Mouse (Mus musculus): ENCODE results near the gene Shc4. TPM values are rescaled to one million over a fixed set of nuclear protein-coding genes. Genes with fewer than 3 reads are reported as not detected.

Gene Shc4
- polyA plus RNA-seq, 2 experiments from 2014 or later = 0.17 to 0.50 TPM

DNA sequence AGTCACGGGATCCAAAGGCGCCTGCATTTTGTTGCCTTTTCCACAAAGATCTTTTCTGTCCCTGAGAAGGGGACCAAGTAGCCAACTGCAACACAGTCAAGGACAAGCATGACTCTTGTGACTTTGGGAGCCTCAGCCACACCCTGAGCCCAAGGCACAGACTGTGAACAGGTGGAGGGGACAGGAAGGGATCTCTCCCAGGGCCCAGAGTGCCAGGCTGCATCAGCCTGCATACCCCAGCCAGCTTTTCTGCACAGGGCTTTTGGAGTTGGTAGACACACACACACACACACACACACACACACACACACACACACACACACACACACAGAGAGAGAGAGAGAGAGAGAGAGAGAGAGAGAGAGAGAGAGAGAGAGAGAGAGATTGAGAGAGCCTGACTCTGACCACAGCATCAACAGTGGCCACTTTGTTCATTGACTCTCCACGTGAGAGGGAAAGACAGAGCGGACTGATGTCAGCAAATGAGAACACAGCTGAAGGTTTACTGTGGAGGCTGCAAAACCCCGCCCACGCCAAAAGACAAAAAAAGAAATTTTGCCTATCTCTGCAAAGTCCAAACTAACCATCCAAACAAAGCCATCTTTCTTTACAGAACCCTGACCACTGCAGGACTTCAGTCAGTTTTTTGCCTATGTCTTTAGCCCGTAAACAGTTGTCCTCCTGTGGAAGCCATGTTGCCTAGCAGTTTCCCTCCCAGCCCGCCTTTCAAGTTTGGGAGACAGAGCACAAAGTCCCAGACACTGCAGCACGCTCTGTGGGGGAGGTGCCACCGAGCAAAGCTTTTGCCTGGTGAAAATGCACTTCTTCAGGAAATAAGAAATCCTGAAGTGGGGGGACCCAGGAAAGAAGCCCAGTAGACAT lies 39.1 kb downstream of the Shc4 start:
- no peak for ATAC-seq

DNA sequence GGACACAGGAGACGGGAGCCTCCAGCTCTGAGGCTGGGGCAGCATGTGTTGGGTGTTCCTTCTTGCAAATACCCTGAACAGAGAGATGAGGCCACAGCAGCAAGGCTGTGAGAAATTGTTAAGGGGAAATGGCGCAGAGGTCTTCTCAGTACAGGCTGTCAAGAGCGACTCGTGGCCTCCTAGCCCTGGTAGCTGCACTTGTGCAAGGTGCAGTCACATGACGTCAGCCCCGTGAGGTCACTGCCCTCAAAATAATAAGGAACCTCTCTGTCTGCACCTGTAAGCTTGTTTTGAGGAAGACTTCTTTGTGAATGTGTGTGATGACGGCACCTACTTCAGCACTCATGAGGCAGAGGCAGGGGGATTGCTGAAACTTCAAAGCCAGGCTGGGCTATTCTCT lies 40.1 kb downstream of the Shc4 start:
- ATAC-seq = no peak

DNA sequence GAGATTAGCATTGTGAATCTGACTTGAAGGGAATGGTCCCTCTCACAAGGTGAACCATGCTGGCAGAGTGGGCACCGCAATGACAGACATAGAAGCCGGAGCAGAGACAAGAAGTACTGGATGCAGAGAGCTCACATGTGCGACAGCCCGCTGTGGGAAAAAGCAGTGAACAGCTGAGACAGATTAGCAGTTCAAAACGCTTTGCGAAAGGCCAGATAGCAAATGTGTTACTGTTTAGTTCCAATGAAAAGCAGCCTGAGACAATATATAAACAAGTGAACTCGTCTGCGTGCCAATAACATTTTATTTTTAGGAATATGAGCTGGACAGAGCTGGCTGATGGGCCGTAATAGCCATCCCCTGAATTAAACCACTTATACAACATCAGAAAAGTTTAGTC lies 42.1 kb downstream of the Shc4 start:
- no peak for ATAC-seq

DNA sequence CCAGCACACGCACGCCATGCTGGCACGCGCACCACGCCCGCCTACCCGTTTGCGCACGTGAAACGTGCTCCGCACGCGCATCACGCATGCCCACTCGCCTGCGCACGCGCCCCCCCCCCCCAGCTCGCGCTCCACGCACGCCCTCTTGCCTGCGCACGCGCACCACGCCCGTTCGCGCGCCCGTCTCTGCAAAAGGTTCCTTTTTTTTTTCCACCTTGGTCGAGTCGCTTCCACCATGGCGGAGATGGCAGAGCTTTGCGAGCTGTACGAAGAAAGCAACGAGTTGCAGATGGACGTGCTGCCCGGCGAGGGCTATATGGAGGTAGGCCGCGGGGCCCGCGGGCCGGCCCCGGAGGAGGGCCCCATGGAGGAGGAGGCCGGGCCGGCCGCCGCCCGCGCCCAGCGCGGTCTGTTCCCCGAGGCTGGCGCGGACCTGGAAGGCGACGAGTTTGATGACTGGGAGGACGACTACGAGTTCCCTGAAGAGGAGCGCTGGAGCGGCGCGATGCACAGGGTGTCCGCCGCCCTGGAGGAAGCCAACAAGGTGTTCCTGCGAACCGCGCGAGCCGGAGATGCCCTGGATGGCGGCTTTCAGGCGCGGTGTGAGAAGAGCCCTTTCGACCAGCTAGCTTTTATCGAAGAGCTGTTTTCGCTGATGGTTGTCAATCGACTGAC lies 50.9 kb downstream of the Shc4 start, which contains the start of gene Eid1:
Gene Eid1 (plus strand): TSS at position 139 of the 675 bp plus-strand sequence.
- ATAC-seq = peak; percentile 77

DNA sequence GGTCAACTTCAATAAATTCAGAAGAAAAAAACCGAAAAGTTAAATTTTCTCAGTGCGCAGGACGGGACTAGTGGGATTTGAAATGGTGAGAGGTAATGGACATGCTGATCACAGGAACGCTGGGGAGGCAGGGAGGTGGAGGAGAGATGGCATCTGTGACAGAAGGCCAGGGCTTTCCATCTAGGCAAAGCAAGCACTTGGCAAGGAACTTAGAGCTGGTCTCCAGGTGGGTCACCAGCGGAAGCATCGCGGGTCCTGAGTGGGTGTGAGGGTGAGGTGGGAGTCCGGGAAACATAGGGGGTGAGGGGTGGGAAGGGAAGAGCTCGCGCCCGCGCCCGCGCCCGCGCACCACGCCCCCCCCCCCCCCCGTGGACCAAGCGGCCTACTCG lies 51.4 kb downstream of the Shc4 start:
- no peak for ATAC-seq

DNA sequence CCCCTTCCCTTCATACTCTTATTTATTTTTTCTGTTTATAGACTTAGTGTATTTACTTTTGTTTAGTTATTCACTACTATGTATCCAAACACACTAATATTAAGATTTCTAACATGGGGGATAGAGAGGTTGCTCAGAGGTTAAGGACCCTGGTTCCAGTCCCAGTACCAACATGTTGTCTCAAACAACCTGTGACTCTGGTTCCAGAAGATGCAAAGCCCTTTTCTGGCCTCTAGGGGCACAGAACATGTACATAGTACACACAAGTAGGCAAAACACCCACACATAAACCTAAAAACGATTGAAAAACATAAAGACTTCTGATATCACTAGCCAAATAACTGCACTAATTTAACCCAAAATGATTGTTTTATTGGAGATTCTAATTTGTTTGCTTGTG lies 53.1 kb downstream of the Shc4 start:
- peak; percentile 32 for ATAC-seq

DNA sequence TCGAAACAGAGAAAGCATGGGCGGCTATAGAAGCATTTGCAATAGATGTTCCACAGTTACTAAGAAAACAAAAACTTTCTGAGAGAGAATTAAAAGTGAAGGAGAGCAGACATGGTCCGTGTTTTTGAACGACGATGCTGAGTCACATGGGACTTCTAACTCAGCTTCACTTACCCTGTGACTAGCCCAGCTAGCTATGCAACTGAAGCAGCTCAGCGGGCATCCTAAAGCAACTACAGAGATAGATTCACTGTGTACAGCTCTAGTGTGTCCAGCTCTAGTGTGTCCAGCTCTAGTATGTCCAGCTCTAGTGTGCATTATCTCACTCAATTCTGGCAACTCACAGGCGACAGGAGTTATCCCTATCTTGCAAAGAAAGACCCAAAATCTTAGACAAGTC lies 56.2 kb downstream of the Shc4 start:
- ATAC-seq = no peak

DNA sequence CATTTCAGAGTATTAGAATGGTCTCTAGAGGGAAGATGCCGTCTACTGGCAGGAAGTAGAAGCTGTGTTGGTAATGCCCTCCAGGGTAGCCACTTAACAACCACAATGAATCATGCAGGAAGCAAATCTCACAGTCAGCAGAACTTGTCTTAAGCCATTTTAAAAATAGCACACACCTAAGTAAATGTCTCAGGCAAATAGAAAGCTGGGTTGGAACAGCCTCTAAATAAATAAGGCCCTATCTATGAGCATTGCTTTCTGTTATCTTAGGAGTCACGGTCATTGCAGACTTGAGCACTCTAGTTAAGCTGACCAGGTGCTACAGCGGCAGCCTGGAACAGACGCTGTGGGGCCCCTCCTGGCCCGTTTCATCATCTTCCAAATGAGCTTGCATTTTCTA lies 56.8 kb downstream of the Shc4 start:
- peak; percentile 95 for ATAC-seq

DNA sequence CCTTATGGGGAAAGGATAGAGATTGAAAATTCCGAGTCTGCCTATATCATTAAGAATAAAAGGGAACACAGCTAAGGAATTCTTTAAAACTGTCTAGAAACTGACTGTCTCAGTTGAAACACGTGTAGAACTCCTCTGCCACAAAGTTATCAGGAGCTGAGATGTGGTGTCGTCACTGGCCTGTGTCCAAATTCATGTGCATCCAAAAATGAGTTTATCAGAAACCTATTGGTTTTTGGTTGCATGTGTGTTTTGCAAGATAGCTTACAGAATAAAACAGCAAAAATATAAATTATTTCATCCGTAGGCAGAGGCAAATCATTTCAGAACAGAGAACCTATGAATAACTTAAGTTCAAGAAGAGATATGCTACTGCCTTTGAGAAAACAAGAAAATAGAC lies 57.3 kb downstream of the Shc4 start:
- no peak for ATAC-seq

DNA sequence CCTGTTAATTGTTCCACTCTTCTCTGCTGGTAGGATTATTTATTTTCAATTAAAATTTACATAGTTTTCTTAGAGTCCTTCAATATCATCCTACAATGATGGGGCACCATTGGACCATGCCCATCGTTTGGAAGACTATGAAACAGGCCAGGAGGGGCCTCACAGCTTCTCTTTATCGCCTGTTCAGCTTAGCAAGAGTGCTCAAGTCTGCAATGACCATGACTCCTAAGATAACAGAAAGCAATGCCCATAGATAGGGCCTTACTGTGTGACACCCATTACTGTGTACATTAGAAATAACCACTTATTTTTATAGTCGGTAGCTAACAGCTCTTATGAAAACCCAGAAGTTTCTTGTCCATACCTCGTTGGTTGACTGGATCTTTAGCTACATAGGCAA lies 58.0 kb downstream of the Shc4 start:
- ATAC-seq = no peak

DNA sequence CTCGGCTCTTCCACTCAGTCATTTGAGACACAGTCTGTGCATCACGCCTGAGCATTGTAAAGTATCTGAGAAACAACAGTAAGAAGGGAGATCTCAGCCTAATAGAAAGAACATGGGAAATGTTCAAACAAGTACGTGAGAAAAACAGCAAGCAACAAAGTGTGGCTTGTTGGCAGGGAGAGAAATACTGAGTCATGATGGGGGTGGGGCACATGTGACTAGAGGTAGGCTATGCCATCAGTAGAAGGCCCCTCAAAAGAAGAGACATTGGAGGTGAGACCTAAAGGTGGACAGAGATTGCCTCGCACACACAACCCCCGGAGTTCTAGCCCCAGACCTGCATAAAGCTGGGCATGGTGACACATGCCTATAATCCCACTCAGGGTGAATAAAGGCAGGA lies 58.7 kb downstream of the Shc4 start:
- no peak for ATAC-seq

DNA sequence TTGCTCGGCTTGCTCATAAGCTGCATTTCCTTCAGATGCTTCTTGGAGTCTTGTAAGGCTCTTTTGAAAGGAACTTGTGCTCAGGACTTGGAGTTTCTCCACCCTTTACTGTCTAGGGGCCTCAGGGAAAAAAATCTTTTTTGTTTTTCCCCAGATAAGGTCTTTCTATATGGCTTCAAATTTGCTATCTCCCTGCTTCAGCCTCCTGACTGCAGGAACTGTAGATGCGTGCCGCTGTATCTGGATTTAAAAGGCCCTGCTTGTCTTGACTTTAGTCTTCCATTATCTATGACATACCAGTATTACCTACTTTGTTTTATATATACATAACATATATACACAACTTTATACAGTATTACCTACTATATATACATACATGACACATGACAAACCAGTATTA lies 61.4 kb downstream of the Shc4 start:
- no peak for ATAC-seq

DNA sequence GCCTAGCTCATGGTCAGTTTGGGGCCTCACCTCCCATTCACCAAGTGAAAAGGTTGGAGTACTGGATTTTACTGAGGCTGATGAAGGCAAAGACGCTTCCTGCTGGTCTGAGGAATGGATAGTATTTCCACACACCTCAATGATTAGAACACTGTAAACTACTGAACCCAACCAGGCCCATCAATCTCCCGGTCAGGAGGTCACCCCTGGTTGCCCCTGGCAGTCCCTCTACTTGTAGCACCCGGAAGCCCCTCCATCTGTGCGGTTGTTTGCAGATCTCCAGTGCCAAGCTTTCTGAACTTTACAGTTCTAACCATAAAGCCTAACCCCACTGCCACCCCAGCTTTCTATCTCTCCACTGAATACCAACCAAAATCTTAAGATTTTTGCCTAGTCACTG lies 62.8 kb downstream of the Shc4 start:
- no peak for ATAC-seq

DNA sequence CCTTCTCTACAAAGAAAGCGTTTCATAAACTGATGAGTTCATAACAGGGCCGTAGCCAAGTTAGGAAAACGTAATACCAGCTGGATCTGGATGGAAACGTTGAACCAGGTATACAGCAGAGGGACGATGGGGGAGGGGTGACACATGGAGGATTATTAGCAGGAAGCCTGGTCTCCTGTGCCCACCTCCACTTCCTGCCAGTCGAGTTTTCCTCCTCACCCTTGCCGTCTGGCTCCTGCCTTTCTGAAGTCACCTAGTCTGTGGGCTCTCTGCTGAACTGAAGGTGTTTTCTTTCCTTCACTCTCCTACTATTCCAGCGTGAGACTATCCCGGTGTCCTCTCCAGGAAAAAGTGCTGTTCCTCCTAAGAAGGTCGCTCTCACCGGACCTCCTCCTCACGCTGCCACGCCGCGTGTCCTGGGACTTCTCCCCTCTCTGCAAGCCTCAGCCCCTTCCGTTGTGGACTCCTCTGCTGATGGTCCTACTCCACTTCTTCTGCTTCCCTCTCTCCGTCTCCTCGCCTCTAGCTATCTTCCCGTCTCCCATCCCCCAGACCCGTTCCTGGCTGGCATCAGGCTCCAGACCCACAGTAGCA lies 63.3 kb downstream of the Shc4 start:
- peak; percentile 16 for ATAC-seq

DNA sequence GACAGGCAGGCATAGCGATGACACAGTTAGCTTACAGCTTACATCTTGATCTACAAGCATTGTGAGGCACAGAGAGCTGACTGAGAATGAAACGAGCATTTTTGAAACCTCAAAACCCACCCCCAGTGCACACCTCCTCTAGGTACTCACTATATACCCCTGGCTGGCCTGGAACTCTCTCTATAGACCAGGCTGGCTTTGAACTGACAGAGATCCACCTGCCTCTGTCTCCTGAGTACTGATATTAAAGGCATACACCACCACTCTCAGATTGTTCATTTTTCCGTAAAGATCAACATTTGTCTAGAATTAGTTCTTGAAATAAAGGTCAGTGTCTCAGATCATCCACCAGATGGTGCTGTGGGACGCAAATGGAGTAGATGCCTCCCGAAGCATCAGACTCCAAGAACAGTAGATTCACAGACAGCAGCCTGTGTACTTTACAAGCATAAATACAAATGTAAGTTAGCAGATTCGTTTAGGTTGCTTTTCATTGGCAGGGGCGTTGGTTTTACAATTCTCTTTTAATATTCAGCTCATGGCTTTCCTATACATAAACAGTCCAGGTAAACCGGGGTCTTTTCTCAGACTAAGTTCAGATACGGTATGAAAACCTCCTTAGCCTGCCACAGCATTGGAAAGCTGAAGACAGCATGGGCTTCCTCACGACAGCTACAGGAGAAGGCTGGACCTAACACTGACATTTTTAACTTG lies 64.0 kb downstream of the Shc4 start:
- ATAC-seq = peak; percentile 88

DNA sequence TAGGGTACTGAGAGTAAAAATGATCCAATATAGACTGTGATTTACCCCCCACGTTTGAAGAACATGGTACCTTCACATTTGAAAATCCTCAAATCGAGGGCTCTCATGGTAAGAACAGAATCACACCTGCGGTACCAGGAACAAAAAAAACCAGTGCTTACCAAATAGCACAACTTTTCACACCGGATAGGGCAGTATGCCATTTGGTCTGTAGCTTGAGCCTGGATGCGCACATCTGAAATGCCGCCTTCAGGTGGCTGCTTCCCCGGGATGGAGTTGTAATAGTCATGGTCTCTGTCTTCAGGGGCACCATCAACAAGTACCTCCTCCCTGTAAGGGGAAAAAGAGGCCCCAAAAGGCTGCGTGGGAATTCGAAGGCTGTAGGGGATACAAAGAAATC lies 68.6 kb downstream of the Shc4 start:
- ATAC-seq = no peak

DNA sequence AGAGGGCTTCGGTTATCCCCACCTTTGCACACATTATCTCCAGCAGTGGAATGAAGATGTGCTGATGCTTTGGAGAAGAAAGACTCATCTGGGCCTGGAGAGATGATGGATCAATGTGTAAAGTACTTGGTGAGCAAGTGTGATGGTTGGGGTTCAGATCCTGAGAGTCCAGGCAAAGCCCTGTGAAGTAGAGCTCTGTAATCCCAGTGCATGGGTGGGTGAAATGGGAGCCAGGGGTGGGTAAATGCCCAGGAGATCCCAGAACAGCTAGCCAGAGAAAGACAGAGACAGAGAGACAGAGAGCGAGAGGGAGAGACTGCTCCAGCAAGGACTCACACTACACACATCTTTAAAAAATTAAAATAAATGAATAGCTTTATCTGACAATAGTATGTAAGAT lies 70.7 kb downstream of the Shc4 start:
- ATAC-seq = no peak

DNA sequence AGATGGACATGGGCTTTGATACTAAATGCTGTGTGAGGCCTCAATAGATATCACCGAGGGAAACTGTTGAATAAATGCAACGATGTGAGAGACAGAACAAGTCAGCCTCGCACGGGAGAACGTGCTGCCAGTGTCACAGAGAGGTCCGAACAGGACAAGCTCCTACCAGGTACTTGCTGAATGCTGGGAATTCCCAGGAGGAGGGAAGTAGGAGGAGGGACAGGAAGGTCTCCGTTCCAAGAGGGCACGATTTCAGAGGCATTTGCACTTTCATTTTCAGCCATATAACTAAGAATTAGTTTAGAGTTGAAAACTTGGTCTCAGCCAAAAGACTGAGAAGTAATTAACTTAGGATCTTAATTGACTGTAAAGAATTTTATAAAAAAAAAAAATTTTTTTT lies 72.4 kb downstream of the Shc4 start:
- no peak for ATAC-seq

DNA sequence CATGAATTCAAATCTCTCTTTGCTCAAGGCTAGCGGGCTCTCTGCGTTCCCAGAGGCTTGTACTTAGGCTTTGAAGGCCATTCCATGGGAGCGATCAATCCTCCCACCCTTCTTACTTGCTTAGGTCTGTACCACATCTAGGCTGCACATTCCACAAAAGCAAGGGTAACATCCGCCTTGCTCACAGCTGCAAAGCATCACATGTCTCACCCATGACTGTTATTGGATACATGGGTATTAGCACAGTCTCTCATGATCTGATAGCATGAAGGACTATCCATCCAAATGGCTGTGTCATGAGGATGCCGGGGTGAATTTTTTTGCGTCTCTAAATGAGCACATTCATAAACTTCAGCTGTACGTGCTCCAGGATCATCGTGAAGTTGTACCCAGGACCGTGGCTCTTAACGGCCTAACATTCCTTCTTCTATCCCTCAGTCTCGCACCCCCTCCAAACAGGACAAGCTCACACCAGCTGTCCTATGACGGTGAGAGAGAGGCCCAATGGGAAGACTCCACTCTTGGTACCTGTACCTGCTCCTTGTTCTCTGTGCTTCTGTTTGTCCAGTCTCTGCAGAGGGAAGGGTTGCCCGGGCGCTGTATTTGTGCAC lies 73.1 kb downstream of the Shc4 start:
- no peak for ATAC-seq

DNA sequence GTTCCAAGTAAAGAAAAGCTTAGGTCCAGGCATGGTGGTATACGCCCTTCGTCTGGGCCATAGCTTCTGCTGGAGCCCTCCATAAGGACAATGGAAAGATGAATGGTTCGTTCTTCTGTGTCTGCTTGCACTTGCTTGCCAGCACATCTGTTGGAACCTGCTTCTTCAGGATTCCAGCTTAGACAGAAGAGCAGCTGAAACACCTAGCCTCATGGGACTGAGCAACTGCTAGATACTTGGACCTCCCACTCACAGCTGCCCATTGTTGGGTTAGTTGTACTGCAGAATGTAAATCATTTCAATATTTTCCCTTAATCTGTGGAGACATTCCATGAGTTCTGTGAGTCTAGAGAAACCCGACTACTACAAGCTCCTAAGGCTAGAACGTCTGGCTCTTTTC lies 73.9 kb downstream of the Shc4 start:
- no peak for ATAC-seq

DNA sequence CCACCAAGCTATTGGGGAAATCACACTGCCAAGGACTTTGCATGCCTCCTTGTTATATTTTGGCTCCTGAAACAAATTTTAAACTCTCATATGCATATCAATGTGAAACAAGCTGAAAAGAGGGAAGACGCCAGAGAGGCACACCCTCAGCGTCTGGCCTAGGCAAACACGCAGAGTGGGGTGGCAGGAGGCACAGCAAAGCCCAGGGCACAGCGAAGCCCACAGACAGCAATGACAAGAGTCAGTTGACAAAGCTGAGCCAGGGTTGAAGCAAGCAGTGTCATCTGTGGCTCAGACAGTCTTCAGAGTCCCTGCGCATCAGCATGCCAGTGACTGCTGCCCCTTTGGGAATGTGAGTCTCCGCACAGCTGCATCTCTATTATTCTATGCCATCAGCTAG lies 79.0 kb downstream of the Shc4 start:
- ATAC-seq = no peak

DNA sequence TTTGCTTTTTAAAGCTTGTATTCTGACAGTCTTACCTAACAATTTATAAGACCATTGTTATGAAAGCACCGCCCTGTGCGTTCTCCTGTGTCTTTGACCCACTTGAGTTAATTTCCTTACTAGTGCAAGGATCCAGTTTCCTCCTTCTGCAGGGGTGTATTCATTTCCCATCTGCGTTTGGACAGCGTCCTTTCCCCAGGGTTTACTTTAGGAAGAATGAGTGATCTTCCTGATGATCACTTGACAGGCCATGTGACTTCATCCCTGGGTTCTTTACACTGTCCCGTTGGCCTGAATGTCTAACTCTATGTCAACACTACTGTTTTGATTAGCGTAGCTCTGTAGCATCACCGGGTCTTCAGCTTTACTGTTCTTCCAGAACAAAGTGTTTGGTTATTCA lies 86.6 kb downstream of the Shc4 start:
- no peak for ATAC-seq

DNA sequence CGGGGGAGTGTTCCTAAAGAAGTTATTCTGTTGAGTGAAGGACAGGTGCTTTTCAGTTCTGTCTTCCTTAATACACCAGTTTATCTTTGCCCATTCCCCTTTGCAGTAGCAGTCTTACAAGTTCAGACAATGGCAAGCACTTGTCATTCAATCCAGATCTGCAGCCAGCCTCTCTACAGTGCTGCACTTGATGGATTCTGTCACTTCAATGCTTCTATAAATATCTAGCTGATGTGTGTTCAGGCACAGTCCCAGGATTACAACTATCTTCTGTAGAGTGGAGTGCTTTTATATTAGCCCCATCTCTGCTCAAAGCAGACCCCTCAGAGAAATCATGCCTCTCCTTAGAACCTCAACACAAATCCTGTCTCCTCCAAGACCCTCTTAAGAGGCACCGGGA lies 93.9 kb downstream of the Shc4 start:
- ATAC-seq = no peak

All from activated CD4-positive, CD25-positive, alpha-beta regulatory T cell, adult 4 months (primary cell).